In the genomic region with DNA sequence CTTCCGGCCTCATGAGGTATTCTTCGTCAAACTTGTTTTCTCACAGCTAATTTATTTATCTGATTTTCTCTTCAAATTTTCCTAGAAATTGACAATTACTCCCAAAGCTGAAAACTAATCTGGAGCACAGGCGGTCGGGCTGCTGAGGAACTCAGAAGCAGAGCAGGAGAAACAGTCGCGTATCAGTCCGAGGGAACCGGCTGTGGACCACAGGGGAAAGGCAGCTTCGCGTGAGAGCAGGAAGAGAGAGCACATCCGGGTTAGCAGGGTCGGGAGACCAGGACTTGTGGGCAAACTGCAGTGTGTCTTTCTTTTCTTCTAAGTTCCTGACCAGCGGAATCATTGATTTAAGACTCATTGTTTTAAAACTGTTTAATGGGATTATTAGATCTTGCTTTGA, we compare ENCODE assay signal across 8 mouse cellular contexts. TPM values are rescaled to one million over a fixed set of nuclear protein-coding genes. Genes with fewer than 3 reads are reported as not detected.
DNase-seq lines count a peak whose midpoint lies in the region; ATAC-seq and TF ChIP-seq lines count a peak whose summit lies in the region.

No protein-coding gene starts in this region.

- intact Hi-C loops in heart, postnatal 10 days (cut with DNase I), result no loop called here

- no peaks in the 10 kb centered on the region for H3K27me3 ChIP-seq in forebrain, embryonic 12.5 days

- no peak overlapping the region for H3K27ac ChIP-seq in layer of hippocampus, adult 2 months
- H3K27ac ChIP-seq in forebrain, embryonic 12.5 days, result no peak overlapping the region

- H3K4me1 ChIP-seq in forebrain, embryonic 12.5 days, result peaks cover 9% of the 10 kb centered on the region; the same call in 1 of the 2 replicates

- H3K36me3 ChIP-seq in forebrain, embryonic 12.5 days (replicated peaks), result no peaks in the 10 kb centered on the region

- no peaks in the 10 kb centered on the region for H3K9me3 ChIP-seq in forebrain, embryonic 12.5 days

- 51% methylated on average over 13 of the region's 13 CpGs for WGBS in forebrain, embryonic 12.5 days

- TF ChIP-seq CTCF in layer of hippocampus, adult 2 months (conservative IDR thresholded peaks at IDR 0.05), result no peak

- H3K4me3 ChIP-seq in layer of hippocampus, adult 2 months, result peak overlapping the region; percentile 40
- H3K4me3 ChIP-seq in forebrain, embryonic 12.5 days (replicated peaks), result no peak overlapping the region

- no peak overlapping the region for H3K4me2 ChIP-seq in forebrain, embryonic 12.5 days

- DNase-seq in layer of hippocampus, adult 2 months (ENCODE audit: low spot score in 2 of 2), result no peak
- no peak for DNase-seq in layer of hippocampus, adult 18-20 months (ENCODE audit: low spot score in 2 of 2)
- DNase-seq in adrenal gland, postnatal 25 days, result peak; percentile 21
- peak; percentile 42 to 58 for DNase-seq in heart, postnatal 10 days
- DNase-seq in lung, adult 18-20 months, result peak; percentile 10 to 20
- DNase-seq in thymus, postnatal 0 days (ENCODE audit: low spot score), result peak; percentile 40
- DNase-seq in layer of hippocampus, postnatal 14 days (ENCODE audit: low spot score in 2 of 2), result no peak

- no peak overlapping the region for H3K9ac ChIP-seq in forebrain, embryonic 12.5 days

- no peak for ATAC-seq in forebrain, embryonic 12.5 days (ENCODE audit: low FRiP score)

RNA-seq across cellular contexts. Expression of a gene that starts 32.7 kb away (rescaled TPM):
- 1 to 10 TPM; 6.4 to 7.6 TPM for total RNA-seq in layer of hippocampus, adult 2 months (2021)
- total RNA-seq in layer of hippocampus, adult 18-20 months (2021), result 1 to 10 TPM; 7.4 to 8.7 TPM
- total RNA-seq in adrenal gland, postnatal 25 days (2021), result 17.8 and 20.4 TPM in 2 replicates
- total RNA-seq in heart, postnatal 10 days (2021), result 10 to 100 TPM; 14.7 to 18.0 TPM
- polyA plus RNA-seq in thymus, postnatal 0 days (2015; fragmentation: Nextera tagmentation; extraction: Ambion mirVana), result 1.9 and 2.0 TPM in 2 replicates
- total RNA-seq in layer of hippocampus, postnatal 14 days (2021), result 10 to 100 TPM; 12.7 to 15.1 TPM
- polyA plus RNA-seq in forebrain, embryonic 12.5 days (2016; fragmentation: Nextera tagmentation; extraction: Ambion mirVana), result 24.7 and 25.5 TPM in 2 replicates

Comparison
In these comparisons a context has a peak if more than half of its experiments do, and no peak if none do; other contexts are left out.
1. DNase-seq: peak in adrenal gland, postnatal 25 days (single experiment), heart, postnatal 10 days (2 of 2), lung, adult 18-20 months (2 of 2) and thymus, postnatal 0 days (single experiment); none in layer of hippocampus, adult 2 months (0 of 2), layer of hippocampus, adult 18-20 months (0 of 2) and layer of hippocampus, postnatal 14 days (0 of 2).